Mouse (Mus musculus): ENCODE results near the gene Cdh1. TPM values are rescaled to one million over a fixed set of nuclear protein-coding genes. Genes with fewer than 3 reads are reported as not detected.
"Not testable (repeated sequence)": the region's sequence is repeated elsewhere in the genome, so short reads cannot be mapped to it uniquely, and the experiment has no call there.

Gene Cdh1
- polyA plus RNA-seq, 1 experiment from 2014 or later = 26.6 TPM

DNA sequence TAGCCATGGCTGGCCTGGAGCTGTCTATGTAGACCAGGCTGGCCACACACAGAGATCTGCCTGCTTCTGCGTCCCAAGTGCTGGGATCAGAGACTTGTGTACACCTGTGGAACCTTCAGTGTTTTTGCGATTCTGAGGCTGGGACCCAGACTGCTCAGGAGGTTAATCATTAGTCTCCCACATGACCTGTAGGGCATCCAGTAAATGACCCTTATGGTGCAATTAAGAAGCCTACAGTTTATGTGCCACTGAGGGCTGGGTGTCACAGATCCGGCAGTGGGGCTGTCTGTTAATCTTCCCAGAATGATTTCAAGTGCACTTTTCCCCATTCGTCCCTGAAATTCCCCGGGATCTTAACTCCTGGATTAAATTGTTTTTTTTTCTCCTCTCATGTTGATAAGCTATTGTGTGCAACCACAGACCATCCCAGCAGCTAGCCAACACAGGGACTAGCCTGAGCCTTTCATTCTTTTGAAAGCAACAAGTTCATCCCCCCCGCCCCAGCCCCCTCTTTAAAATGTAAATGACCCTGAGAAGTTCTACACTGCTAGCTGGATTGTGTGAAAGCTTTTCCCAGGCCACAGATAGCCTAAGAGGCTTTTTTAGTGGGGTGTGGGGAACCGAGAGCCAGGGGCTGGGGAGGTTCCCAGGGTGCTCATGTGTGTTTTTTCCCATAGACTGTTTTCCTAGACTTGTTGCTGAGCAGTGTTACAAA lies 3.7 kb upstream of the Cdh1 start:
- H3K9ac ChIP-seq = no peak overlapping the region
- no peak overlapping the region for H3K4me3 ChIP-seq
- WGBS = 37% methylated on average over 7 of the region's 7 CpGs
- H3K9me3 ChIP-seq = no peaks in the 10 kb centered on the region
- peaks cover 37% of the 10 kb centered on the region for H3K27me3 ChIP-seq
- H3K4me2 ChIP-seq (replicated peaks) = no peak overlapping the region
- peaks cover 11% of the 10 kb centered on the region for H3K4me1 ChIP-seq
- ATAC-seq (ENCODE audit: insufficient number of reproducible peaks, insufficient read depth, low FRiP score, low TSS enrichment) = no peak
- H3K36me3 ChIP-seq = no peaks in the 10 kb centered on the region
- H3K27ac ChIP-seq = no peak overlapping the region

DNA sequence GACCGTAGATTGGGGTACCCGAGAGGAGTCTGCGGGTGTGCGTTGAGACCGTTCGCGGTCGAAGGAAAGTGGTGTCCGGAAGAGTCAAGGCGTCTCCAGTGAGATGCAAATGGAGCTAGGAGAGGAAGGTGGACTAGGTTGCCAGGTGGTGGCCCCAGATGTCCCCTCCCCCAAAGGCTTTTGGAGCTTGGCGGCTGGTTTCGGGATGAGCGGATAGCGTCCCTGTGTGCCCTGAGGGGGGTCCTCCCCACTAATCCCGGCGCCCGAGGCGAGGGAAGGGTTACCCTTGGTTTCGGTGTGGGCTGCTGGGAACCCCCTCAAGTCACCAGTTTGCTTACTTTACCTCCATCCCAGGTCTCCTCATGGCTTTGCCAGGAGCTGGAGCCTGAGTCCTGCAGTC lies 782 bp downstream of the Cdh1 start:
- under 1% methylated on average over 19 of the region's 19 CpGs for WGBS
- no peak overlapping the region for H3K27ac ChIP-seq
- H3K9ac ChIP-seq = no peak overlapping the region
- no peak for ATAC-seq (ENCODE audit: insufficient number of reproducible peaks, insufficient read depth, low FRiP score, low TSS enrichment)
- peaks cover 11% of the 10 kb centered on the region for H3K4me1 ChIP-seq
- H3K9me3 ChIP-seq = no peaks in the 10 kb centered on the region
- no peaks in the 10 kb centered on the region for H3K36me3 ChIP-seq
- peaks cover 59% of the 10 kb centered on the region for H3K27me3 ChIP-seq
- peak overlapping the region; percentile 90 for H3K4me2 ChIP-seq (replicated peaks)
- peak overlapping the region; percentile 51 for H3K4me3 ChIP-seq

DNA sequence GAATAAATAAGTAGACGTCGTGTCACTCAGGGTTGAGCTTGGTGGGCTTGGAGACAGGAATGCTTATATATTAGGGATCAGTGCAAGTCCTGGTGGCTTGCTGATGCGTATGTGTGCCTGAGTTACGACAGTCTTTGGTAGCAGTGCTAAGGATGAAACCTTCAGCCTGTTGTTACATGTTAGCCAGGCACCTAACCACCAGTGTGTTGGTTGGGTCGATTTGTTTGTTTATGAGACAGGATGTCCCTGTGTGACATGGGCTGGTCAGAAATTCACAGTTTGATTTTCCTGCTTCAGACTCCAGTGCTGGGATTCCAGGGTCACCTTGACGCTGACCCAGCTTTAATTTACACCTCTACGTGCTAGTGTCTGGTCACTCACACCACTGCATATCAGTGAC lies 2.5 kb downstream of the Cdh1 start:
- Histone ChIP-seq H3K4me2 (replicated peaks) (0 out of 2 replicates have a peak overlapping the region, but pooled peaks have one; percentile 0), H3K27ac (no peak overlapping the region), H3K36me3 (no peaks in the 10 kb centered on the region), H3K4me1 (peaks cover 11% of the 10 kb centered on the region), H3K9ac (no peak overlapping the region), H3K27me3 (peaks cover 59% of the 10 kb centered on the region), H3K9me3 (no peaks in the 10 kb centered on the region), H3K4me3 (no peak overlapping the region)
- WGBS = 66% methylated on average over 7 of the region's 7 CpGs
- ATAC-seq (ENCODE audit: insufficient number of reproducible peaks, insufficient read depth, low FRiP score, low TSS enrichment) = no peak

DNA sequence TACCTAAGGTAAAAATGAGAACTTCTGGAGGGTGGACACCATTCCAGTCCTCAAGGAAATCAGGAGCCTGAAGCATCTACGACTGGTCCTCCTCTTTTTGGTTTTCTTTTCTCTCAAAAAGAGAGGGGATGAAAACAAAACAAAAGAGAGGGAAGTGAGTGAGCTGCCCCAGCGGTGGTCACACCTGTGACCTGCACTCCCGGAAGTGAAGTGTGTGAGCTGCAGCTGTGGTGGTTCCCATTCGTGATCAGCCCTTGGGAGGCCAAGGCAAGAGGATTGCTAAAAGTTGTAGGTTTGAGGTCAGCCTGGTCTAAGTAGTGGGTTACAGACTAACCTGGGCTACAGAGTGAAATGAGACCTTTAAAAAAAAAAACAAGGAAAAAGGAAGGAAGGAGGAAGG lies 3.0 kb downstream of the Cdh1 start:
- Histone ChIP-seq H3K4me1 (peaks cover 11% of the 10 kb centered on the region), H3K4me3 (no peak overlapping the region), H3K27me3 (peaks cover 56% of the 10 kb centered on the region), H3K9me3 (no peaks in the 10 kb centered on the region), H3K27ac (no peak overlapping the region), H3K4me2 (replicated peaks) (no peak overlapping the region), H3K9ac (no peak overlapping the region), H3K36me3 (no peaks in the 10 kb centered on the region)
- no peak for ATAC-seq (ENCODE audit: insufficient number of reproducible peaks, insufficient read depth, low FRiP score, low TSS enrichment)
- WGBS = 45% methylated on average over 4 of the region's 4 CpGs

DNA sequence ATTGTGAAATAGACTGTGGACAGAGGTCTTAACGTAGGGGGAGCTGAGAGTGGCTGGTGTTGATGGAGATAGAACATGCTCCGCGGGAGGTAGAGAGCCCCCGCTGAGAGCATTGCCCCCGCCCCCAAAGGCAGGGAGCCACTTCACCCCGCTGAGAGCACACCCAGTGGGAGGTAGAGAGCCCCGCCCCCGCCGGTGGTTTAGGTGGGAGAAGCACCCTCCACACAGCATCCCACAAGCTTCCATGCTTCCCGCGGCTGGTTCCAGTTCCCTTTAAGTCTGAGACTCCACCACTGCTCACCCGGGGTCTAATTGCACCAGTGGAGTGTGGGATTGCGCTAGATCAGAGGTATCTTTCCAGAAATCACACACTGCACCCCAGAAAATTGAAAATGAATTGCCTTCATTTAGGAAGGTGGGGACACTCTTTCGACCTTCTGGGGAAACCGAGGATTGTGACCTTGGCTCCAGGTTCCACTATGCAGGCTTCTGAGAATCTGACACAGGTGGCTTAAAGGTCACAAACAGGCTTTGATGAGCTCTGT lies 3.5 kb downstream of the Cdh1 start:
- Histone ChIP-seq H3K4me1 (peaks cover 11% of the 10 kb centered on the region), H3K27ac (no peak overlapping the region), H3K4me3 (no peak overlapping the region), H3K9ac (no peak overlapping the region), H3K4me2 (replicated peaks) (no peak overlapping the region), H3K36me3 (no peaks in the 10 kb centered on the region), H3K9me3 (no peaks in the 10 kb centered on the region), H3K27me3 (peaks cover 50% of the 10 kb centered on the region)
- WGBS = 31% methylated on average over 13 of the region's 15 CpGs
- no peak for ATAC-seq (ENCODE audit: insufficient number of reproducible peaks, insufficient read depth, low FRiP score, low TSS enrichment)

DNA sequence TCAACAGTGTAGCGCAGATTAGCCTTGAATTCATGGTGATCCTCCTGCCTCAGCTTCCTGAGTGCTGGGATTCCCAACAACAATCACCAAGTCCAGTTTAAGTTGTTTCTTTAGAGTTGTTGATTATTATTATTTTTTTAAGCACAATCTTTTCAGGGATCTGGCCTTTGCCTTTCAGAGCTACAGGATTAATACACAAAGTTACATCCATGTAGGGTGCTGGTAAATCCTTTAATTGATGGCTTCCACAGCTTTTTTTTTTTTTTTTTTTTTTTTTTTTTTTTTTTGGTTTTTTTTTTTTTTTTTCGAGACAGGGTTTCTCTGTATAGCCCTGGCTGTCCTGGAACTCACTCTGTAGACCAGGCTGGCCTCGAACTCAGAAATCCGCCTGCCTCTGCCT lies 4.6 kb downstream of the Cdh1 start:
- not testable (repeated sequence) for H3K4me2 ChIP-seq (replicated peaks); H3K9ac ChIP-seq; H3K27ac ChIP-seq; H3K9me3 ChIP-seq; H3K4me1 ChIP-seq; H3K4me3 ChIP-seq; H3K36me3 ChIP-seq; ATAC-seq (ENCODE audit: insufficient number of reproducible peaks, insufficient read depth, low FRiP score, low TSS enrichment)
- peaks cover 39% of the 10 kb centered on the region for H3K27me3 ChIP-seq
- WGBS = 97% methylated on average over 4 of the region's 4 CpGs

DNA sequence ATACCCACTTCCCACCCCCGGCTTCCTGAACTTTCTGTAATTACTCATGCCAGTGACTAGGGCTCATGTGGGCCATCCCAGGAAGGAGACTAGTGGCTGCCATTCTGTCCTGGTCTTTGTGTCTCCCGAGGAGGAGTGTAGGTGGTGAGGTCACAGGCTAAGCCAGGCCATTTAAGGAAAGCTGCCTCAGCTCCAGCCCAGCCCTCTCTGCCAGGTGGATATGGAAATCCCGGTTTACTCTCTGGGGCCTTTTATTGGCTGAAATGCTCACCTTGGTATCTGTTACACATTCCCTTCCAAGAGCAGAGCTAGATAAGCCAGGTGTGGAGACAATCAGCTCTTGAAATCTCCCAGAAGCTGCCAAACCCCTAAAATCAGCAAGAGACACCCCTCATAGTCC lies 5.3 kb downstream of the Cdh1 start:
- no peak overlapping the region for H3K27ac ChIP-seq
- no peak overlapping the region for H3K4me3 ChIP-seq
- no peaks in the 10 kb centered on the region for H3K36me3 ChIP-seq
- ATAC-seq (ENCODE audit: insufficient number of reproducible peaks, insufficient read depth, low FRiP score, low TSS enrichment) = no peak
- no peaks in the 10 kb centered on the region for H3K9me3 ChIP-seq
- no peak overlapping the region for H3K4me2 ChIP-seq (replicated peaks)
- H3K27me3 ChIP-seq = peaks cover 33% of the 10 kb centered on the region
- H3K4me1 ChIP-seq = peaks cover 3% of the 10 kb centered on the region
- WGBS = 43% methylated on average over 3 of the region's 3 CpGs
- H3K9ac ChIP-seq = no peak overlapping the region

DNA sequence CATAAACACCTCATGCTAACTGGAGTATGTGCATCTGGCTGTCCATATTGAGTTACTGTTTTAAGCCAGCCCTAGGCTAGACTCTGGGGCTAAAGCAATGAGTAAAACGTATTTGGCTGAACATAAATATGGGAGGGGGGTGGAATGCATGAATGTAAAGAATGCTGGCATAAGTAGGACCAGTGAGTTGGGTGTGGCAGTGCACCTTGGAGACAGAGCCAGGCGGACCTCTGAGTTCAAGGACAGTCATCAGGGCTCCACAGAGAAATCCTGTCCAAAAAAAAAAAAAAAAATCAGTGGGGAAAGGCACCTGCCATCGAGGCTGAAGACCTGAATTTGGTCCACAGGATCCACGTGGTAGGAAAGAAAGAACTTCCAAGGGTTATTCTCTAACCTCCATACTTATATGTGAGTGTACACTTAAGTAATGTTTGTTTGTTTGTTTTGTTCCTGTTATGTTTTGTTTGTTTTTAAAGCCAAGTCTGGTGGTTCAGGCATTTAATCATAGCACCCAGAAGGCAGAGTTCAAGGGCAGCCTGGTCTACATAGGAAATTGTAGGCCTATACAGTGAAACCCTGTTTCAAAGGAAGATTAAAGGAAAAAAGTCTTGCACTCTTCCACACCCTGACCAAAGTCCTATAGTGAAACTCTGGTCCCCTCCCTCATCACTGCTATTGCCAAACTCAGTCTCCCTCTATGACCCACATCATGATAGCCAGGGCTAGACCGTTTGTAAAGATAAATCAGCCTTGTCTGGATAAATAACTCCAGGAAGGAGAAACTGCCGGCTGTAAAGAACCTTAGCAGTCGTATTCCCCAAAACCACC lies 6.1 kb downstream of the Cdh1 start:
- Histone ChIP-seq H3K4me2 (replicated peaks) (no peak overlapping the region), H3K9ac (no peak overlapping the region), H3K36me3 (no peaks in the 10 kb centered on the region), H3K4me3 (no peak overlapping the region), H3K27me3 (peaks cover 24% of the 10 kb centered on the region), H3K9me3 (no peaks in the 10 kb centered on the region), H3K4me1 (no peaks in the 10 kb centered on the region), H3K27ac (no peak overlapping the region)
- no peak for ATAC-seq (ENCODE audit: insufficient number of reproducible peaks, insufficient read depth, low FRiP score, low TSS enrichment)
- WGBS = 71% methylated on average over 7 of the region's 7 CpGs

DNA sequence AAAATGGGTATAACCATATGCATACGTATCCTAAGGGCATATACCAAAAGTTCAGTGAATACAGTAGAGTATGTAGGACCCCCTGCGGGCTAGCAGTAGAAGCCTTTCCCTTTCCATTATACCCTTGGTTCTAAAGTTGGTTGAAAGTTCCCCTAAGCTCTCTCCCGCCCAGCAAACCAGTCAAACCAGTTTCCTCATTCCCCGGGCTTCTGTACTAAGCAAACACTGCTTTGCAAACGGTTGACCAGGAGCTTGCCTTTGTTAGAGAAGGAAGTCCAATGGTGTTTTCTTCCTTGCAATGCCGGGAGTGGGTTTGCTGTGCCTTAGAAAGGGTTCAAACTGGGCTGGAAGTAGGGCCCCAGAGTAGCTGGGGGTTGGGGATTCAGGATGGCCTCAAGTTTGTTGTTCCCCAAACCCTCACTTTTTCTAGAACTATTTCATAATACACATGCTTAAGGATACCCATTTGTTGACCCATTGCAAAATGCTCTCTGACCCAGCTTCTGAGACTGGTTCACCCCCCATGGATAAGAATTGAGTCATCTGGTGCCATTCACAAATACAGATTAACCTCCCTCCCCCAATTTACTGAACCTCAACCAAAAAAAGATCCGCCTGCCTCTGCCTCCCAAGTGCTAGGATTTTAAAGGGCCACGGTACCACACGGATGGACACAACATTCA lies 7.9 kb downstream of the Cdh1 start:
- H3K27ac ChIP-seq = no peak overlapping the region
- ATAC-seq (ENCODE audit: insufficient number of reproducible peaks, insufficient read depth, low FRiP score, low TSS enrichment) = no peak
- H3K4me2 ChIP-seq (replicated peaks) = no peak overlapping the region
- no peaks in the 10 kb centered on the region for H3K9me3 ChIP-seq
- no peaks in the 10 kb centered on the region; the same call in 1 of the 2 replicates for H3K4me1 ChIP-seq
- H3K4me3 ChIP-seq = no peak overlapping the region
- H3K27me3 ChIP-seq = peaks cover 8% of the 10 kb centered on the region
- no peaks in the 10 kb centered on the region for H3K36me3 ChIP-seq
- H3K9ac ChIP-seq = no peak overlapping the region
- WGBS = 55% methylated on average over 9 of the region's 9 CpGs

DNA sequence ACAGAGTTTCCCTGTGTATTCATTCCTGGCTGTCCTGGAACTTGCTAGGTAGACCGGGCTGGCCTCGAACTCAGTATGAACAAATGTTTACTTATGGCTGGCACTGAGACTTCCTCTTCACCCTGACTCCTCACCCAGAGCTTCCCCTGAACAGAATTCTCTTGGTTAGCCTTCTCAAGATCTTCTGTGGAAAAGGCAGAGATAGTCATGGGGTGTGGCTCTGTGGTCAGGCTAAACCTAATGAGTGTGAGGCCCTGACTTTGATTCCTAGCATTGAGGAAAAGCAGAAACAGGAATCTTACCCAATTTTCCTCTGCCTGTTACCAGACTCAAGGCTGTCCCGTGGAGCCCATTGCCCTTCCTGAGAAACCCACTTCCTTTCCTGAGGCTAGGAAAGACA lies 8.9 kb downstream of the Cdh1 start:
- Histone ChIP-seq H3K9ac (no peak overlapping the region), H3K27me3 (no peaks in the 10 kb centered on the region), H3K4me1 (no peaks in the 10 kb centered on the region; the same call in 1 of the 2 replicates), H3K36me3 (no peaks in the 10 kb centered on the region), H3K4me3 (no peak overlapping the region), H3K9me3 (no peaks in the 10 kb centered on the region), H3K27ac (no peak overlapping the region), H3K4me2 (replicated peaks) (no peak overlapping the region)
- ATAC-seq (ENCODE audit: insufficient number of reproducible peaks, insufficient read depth, low FRiP score, low TSS enrichment) = no peak
- WGBS = 47% methylated on average over 3 of the region's 3 CpGs

DNA sequence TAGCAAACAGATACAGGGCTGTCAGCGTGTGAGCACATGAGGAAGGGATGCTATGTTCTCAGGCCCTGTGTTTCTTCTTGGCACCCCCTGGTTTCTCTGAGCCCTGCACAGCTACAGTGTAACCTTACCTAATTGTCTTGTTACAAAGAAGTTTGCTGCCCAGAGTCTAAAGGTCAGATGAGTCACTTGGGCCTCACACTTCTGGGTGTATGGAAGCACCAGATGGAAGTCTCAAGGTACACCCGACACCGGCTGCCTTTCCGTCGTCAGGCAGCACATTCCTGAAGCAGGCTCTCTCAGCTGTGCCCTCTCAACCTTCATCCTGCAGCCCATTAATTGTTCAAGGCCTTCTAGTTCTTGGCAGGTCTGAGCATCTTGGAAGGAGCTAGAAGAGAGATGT lies 11.6 kb downstream of the Cdh1 start:
- Histone ChIP-seq H3K9ac (no peak overlapping the region), H3K36me3 (no peaks in the 10 kb centered on the region), H3K27me3 (no peaks in the 10 kb centered on the region), H3K4me3 (no peak overlapping the region), H3K4me2 (replicated peaks) (no peak overlapping the region), H3K27ac (no peak overlapping the region), H3K4me1 (peaks cover 5% of the 10 kb centered on the region; the same call in 1 of the 2 replicates), H3K9me3 (no peaks in the 10 kb centered on the region)
- 27% methylated on average over 5 of the region's 5 CpGs for WGBS
- no peak for ATAC-seq (ENCODE audit: insufficient number of reproducible peaks, insufficient read depth, low FRiP score, low TSS enrichment)
